Mouse (Mus musculus): ENCODE measurements around the gene 4933427D14Rik.
A peak's percentile ranks its signal among the peaks of the same experiment; 100 is the strongest.

4933427D14Rik gene

DNA sequence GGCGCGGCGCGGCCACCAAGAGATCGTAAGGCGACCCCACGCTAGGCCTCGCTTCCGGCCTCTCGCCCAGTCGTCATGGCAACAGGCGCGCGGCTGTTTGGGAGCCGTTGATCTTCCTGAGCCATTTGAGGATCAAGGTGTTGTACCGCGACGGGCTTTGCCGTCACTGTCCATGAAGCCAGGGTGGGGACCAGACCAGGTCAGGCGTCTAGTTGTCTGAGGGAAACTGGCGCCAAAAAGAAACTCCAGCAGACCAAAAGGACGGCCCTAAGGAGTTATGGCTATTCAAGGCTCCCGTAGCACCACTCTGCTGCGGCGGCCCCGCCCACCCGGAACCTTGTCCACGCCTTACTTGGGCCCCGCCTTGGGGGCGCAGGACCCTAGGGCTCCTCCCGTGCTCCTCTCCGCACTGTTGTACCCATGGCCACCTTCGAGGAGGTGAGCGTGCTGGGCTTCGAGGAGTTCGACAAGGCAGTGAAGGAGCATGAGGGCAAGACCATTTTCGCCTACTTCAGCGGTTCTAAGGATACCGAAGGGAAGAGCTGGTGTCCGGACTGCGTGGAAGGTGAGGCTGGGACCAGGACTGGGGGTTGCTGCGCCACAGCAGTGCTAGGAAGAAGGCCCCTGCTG, at the start of gene 4933427D14Rik, which contains the start of gene Txndc17:
Gene 4933427D14Rik (minus strand): TSS at position 256 of the 630 bp plus-strand sequence.
Gene Txndc17 (plus strand): TSS at position 344 of the 630 bp plus-strand sequence.
- DNase-seq (ENCODE audit: low read depth, low spot score), result peak; percentile 95

DNA sequence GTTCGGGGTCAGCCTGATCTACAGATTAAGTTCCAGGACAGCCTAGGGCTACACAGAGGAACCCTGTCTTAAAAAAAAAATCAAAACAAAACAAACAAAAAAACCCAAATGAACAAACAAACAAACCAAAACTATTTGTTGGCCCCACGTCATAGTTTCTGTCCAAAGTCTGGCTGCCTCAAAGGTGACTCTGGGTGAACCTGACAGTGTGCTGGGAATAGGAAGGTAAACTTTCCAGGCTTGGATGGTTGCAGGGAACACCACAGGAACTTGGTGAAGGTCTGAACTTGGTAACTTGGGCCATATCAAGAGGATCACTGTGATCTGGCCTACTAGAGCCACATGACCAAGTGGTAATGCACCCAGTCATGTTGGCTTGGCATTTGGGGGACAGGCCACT, 49.2 kb upstream of the 4933427D14Rik start:
- no peak for DNase-seq (ENCODE audit: low read depth, low spot score)

- DNase-seq (ENCODE audit: low read depth, low spot score), result no peak
These were observed 48.4 kb upstream of the 4933427D14Rik start for GRCm38 (mm10) chr11:72255629-72256028.

DNA sequence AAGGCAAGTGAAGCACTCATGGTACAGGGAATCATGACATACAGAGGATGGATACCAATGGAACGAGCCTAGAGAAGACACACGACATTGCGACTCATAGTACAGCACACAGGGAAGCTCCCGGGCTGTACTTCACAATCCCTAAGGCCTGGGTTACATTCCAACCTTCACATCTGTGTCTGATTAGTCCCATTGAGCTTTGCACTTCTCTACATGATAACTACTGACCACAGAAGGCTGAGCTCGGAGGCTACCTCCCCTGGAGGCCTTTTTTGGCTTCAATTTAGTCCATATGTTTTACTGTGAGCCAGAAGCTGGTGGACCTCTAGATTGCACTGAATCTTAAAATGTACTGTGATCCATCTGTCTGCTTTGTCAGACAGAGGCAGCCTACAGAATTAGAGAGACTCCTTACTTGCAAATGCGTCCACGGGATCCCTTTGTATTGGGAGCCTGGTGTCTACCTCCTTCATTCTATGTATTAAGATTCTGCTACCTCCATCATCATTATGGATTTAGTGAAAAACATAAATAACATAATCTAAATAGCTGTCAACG, 38.0 kb upstream of the 4933427D14Rik start:
- DNase-seq (ENCODE audit: low read depth, low spot score), result no peak

GRCm38 (mm10) chr11:72240062-72240860, 33.0 kb upstream of the 4933427D14Rik start:
- no peak for DNase-seq (ENCODE audit: low read depth, low spot score)

DNA sequence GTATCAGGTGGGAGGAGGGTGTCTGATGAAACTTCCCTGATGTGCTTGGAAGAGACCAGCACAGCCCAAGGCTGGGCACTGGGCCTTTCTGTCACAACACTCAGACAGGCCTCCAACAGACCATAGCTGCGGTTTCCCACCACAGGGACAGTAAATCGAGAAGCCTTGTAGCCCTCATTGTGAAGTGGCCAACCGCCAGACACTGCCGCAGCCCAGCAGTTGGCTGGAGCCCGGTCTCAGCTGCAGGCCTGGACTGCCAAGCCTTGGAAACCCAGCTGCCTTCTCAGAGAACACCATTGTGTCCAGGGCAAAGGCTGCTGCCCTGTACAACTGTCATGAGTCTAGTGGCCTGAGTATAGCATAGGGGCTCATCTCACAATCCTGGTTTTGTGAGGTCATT, 26.8 kb upstream of the 4933427D14Rik start:
- no peak for DNase-seq (ENCODE audit: low read depth, low spot score)

- no peak for DNase-seq (ENCODE audit: low read depth, low spot score)
These were observed 25.7 kb upstream of the 4933427D14Rik start for GRCm38 (mm10) chr11:72232991-72233390.

DNA sequence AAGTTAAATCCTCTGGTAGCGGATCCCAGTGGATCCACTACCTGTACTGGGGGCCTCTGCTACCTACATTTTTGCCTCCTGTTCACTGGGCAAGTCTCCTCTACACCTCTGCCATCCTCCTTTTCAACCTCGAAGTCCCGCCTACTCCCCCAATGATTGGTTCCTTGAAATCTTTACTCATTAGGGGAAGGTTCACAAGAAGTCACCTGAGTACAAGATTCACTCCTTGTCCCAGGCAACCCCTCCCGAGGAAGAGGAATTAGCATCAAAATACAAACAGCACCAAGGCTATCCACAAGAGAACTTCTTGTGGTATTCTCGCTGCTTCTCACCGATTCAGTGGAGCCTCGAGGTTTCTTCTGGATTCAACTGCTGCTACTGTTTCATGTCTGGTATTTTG, 24.8 kb upstream of the 4933427D14Rik start:
- peak; percentile 77 for DNase-seq (ENCODE audit: low read depth, low spot score)

DNA sequence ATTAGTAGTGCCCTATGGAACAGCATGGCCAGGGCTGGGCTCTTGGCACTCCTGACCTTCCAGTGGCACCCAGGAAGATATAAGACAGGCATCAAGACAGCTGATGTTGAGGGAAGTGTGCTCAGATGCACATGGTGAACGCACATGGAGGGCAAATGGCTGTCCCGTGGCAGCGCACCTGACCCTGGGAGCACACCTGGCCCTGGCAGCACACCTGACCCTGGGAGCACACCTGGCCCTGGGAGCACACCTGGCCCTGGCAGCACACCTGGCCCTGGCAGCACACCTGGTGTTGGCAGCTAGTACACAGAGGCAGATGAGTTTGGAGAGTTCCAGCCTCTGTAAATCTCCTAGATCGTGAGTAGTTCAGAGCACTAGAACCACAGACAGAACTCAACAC, 21.3 kb upstream of the 4933427D14Rik start:
- no peak for DNase-seq (ENCODE audit: low read depth, low spot score)

GRCm38 (mm10) chr11:72226901-72227300, 19.6 kb upstream of the 4933427D14Rik start:
- DNase-seq (ENCODE audit: low read depth, low spot score), result no peak

DNA sequence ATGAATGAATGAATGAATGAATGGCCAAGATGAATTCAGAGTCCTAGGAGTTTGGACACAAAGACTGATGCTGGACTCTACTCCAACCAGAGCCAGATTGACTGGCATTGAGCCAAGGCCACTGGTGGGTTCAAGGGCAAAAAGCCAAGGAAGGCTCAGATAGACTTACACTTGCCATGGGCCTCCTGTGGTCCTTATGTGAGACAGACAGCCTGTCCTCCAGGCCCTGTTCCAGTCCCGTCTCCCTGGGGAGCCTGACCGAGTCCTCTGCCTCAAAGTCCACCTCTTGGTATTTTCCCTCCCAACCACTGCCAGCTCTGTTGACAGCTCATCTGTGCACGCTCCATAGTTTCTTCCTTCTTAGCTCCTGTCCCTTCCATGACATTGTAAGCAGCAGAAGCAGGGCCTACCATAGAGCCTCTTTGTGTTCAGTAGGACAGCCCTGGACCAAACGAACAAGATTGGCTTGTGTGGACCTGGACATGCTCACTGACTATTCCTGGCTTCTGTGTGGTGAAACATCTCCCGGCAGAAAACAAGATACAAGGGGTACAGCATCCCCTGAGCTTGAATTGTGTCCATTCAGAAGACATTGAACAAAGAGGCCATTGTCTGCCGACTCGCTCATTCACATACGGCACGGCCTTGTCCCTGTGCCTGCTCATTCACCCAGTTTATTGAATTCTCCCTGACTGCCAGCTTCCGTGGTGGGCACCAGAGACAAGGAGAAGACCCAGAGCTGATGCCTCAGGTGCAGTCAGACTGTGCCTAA, 18.9 kb upstream of the 4933427D14Rik start:
- no peak for DNase-seq (ENCODE audit: low read depth, low spot score)

GRCm38 (mm10) chr11:72224865-72225264, 17.6 kb upstream of the 4933427D14Rik start:
- DNase-seq (ENCODE audit: low read depth, low spot score), result peak; percentile 78

- DNase-seq (ENCODE audit: low read depth, low spot score), result no peak
These were observed 16.2 kb upstream of the 4933427D14Rik start for GRCm38 (mm10) chr11:72223414-72223813.

DNA sequence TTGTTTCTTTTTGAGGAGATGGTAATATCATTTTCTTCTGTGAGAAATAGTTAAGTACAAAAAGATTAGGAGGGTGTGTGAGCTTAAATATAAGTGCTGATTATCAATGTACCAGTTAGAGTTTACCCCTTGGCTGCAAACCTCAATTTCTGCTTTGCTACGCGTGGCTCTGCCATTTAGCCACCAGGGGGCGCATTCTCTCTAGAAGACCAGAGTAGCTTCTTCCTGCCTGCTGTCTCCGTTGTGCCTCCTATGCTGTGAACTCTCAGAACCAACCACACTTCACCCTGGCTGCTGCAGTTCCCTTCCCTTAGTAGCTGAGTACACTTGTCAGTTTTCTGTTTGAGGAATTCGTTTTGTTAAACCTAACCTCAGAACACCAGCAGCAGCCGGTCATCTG, 14.0 kb upstream of the 4933427D14Rik start:
- peak; percentile 79 for DNase-seq (ENCODE audit: low read depth, low spot score)

DNA sequence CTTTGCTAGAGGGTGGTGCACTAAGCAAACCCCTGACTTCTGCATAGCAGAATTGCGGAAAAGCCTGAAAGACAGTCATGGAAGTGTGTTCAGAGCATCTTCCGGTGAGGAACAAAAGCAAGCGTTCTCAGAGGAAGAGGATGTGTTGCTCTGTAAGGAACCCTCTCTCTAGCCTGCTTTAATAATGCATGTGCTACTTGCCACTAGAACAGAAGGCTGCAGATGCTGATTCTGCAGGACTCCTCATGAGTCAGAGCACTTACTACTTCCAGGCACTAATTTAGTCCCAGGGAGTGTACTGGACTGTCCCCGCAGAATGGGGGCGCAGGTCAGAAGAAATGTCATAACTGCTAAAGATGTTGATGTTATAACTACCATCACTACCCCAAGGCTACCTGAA, 9.9 kb upstream of the 4933427D14Rik start:
- no peak for DNase-seq (ENCODE audit: low read depth, low spot score)

DNA sequence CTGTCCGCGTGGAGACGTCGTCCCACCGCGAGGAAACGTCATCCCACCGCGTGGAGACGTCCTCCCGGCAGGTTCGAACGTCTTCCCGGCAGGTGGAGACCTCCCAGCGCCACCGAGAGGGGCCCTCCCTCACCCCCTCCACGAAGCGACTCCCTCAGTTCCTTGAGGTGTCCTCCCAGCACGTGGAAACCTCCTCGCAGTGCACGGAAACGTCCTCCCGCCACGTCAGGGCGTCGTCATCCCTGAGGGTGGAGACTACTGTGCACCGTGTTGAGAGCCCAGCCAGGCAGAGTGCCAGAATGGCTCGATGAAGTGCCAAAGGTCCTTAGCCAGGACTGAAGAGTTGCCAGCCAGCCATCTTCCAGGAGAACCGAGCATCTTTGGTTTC, 8.1 kb upstream of the 4933427D14Rik start, which contains the start of gene Med31:
Gene Med31 (minus strand): TSS at position 183 of the 388 bp plus-strand sequence.
- peak; percentile 76 for DNase-seq (ENCODE audit: low read depth, low spot score)

DNA sequence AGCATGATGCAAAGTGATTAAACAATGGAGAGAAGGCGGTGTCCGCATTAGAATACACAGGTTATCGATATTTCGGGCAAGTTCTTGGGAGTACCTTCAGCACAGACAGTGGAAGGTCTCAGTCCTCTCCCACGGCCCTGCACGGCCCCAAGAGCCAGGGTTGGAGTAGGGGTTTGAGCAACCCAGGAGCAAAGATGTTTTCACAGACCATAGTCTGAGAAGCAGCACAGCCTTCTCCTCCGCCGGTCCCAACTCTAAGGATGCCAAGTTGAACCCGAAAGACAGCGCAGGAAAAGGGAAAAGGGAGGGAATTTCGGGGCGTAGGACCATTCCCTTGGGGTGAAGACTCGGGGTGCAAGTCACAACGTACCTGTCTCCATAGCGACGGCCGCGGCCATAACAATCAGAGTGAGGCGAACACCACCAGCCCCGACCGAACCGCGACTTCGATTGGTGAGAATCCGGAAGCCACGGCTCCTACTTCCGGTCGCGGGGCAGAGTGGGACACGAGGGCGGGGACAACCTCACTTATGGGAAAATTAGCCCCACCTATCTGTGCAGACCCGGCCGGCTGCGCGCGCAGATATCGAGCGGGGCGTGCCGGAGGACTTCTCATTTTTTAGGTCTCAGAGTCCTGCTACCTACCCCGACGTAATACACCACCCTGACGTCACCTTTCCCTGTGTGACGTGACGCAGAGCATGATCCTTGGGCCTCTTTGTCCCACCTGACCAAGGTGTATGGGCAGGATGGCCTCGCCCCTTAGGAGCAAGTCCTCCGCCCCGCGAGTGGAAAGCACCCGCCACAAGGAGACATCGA, 7.5 kb upstream of the 4933427D14Rik start:
- peak; percentile 98 for DNase-seq (ENCODE audit: low read depth, low spot score)

DNA sequence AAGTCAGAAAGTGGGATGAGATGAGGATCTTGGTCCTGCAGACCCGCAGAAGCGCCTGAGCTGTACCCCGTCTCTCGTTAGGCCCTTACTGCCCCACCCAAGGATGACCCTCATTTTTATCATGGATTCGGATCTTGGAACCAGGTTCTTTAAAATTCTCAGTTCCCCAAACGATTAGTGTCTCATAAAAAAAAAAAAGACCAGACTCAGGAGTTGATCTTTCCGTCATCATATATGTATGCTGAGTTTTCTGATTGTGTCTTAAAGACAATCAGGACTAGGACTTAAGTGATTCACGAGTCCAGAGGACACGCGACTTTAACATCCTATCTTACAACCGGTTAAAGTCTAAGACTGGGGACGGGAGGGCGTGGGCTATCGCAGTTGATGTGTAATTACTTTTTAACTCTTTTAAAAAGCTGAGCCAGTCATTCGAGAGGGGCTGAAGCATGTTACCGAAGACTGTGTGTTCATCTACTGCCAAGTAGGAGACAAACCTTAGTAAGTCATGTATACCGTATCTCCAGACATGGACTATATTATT, 647 bp upstream of the 4933427D14Rik start:
- no peak for DNase-seq (ENCODE audit: low read depth, low spot score)

GRCm38 (mm10) chr11:72206341-72207203, 687 bp downstream of the 4933427D14Rik start, which contains the start of gene Gm43951:
Gene Gm43951, minus strand, starts transcription at chr11:72206840.
- DNase-seq (ENCODE audit: low read depth, low spot score), result peak; percentile 25

GRCm38 (mm10) chr11:72205256-72205655, 2.0 kb downstream of the 4933427D14Rik start:
- DNase-seq (ENCODE audit: low read depth, low spot score), result peak; percentile 16

Data from R1 (cell line).